Mouse (Mus musculus) cerebellum, adult (tissue): ENCODE results near the gene Apol7b.

Experiments
- ATAC-seq: cut with Nextera tagmentation; 2 replicates; pipeline ENCODE4 v1.9.2; 2017; ENCODE audit warnings: mild to moderate bottlenecking, moderate library complexity, mixed read lengths; ENCODE audit not compliant: insufficient number of reproducible peaks, low FRiP score, low TSS enrichment

Gene Apol7b

GRCm38 (mm10) chr15:77387462-77387861 is 59.8 kb downstream of the Apol7b start:
- no peak for ATAC-seq

GRCm38 (mm10) chr15:77384340-77385030 is 62.8 kb downstream of the Apol7b start:
- ATAC-seq: no peak; the same call in 1 of the 2 replicates

GRCm38 (mm10) chr15:77382880-77383279 is 64.4 kb downstream of the Apol7b start:
- ATAC-seq: no peak

- no peak for ATAC-seq
Observed at GRCm38 (mm10) chr15:77382271-77382850, 64.9 kb downstream of the Apol7b start.

- no peak for ATAC-seq
Observed at GRCm38 (mm10) chr15:77381481-77381880, 65.8 kb downstream of the Apol7b start.

- no peak for ATAC-seq
Observed at GRCm38 (mm10) chr15:77379921-77380320, 67.4 kb downstream of the Apol7b start.

- ATAC-seq: no peak
Observed at GRCm38 (mm10) chr15:77377419-77377818, 69.9 kb downstream of the Apol7b start.

GRCm38 (mm10) chr15:77376920-77377319 is 70.4 kb downstream of the Apol7b start:
- ATAC-seq: no peak
